Mouse (Mus musculus) megakaryocyte progenitor cell, adult 5-6 weeks (primary cell): ENCODE results near the gene Ap5m1. TPM values are rescaled to one million over a fixed set of nuclear protein-coding genes. Genes with fewer than 3 reads are reported as not detected.
"Not testable (repeated sequence)": the region's sequence is repeated elsewhere in the genome, so short reads cannot be mapped to it uniquely, and the experiment has no call there.

Source experiments
- ATAC-seq: replicated peaks from 2 replicates; pipeline ENCODE4 v1.8.0; 2016; ENCODE audit warnings: mild to moderate bottlenecking, moderate TSS enrichment, inconsistent platforms; ENCODE audit not compliant: poor library complexity
- total RNA-seq, 2 experiments: library from RNA; stranded (forward) in 1 of 2; stranded (reverse) in 1 of 2; fragments of 157-497, 149-512 nt in 1 of 2; fragments of 200-1000 nt in 1 of 2; gene quantifications; 2 replicates each; pipeline versions ENCODE4 v1.2.3 to v1.2.4; 2015 to 2017

Ap5m1 gene
- total RNA-seq (2015) (39.0 and 44.3 TPM in 2 replicates), total RNA-seq (2017) (17.9 and 26.7 TPM in 2 replicates)

GRCm38 (mm10) chr14:49065529-49066273 is at the start of gene Ap5m1:
Gene Ap5m1, plus strand, starts transcription at chr14:49066097.
- peak; percentile 13 for ATAC-seq

GRCm38 (mm10) chr14:49019765-49020164 is 46.1 kb upstream of the Ap5m1 start:
- ATAC-seq, result peak; percentile 90

GRCm38 (mm10) chr14:49027040-49027778 is 38.7 kb upstream of the Ap5m1 start:
- ATAC-seq, result no peak

GRCm38 (mm10) chr14:49027779-49028368 is 38.0 kb upstream of the Ap5m1 start:
- ATAC-seq, result peak; percentile 63

GRCm38 (mm10) chr14:49028991-49029390 is 36.9 kb upstream of the Ap5m1 start:
- no peak for ATAC-seq

DNA sequence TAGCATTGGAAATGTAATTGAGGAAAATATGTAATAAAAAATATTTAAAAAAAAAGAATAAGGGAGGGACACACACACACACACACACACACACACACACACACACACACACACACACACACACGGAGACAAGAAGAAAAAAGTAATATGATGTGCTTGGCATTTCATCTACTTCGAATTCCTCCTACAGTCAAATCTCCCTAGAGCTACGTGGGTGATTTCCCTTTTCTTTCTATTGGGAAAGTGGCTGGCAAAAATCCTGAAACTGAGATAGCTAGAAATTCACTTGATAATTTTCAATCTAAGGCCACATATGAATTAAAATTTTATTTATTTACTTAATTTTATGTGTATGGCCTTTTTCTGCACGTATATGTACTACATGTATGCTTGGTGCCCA is 20.3 kb upstream of the Ap5m1 start:
- ATAC-seq, result no peak

DNA sequence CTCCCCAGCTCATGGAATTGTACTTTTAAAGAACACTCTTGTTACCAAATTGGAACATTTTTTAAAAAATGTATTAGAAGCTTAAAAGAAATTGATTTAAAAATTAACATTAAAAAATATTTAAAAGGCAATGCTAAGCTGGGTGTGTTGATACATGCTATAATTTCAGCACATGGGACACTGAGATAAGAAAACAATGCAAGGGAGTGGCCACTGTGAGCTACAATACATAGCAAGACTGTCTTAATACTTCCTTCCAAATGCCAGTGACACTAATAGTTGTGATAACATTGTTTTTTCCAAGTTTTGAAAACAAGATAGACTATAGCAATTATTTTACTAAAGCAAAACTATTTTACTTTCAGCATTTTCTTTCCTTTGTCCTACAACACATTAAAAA is 16.4 kb upstream of the Ap5m1 start:
- ATAC-seq, result peak; percentile 83

GRCm38 (mm10) chr14:49063838-49064237 is 2.1 kb upstream of the Ap5m1 start:
- no peak for ATAC-seq

GRCm38 (mm10) chr14:49066274-49066823 is 452 bp downstream of the Ap5m1 start, which contains the start of gene Exoc5:
Gene Exoc5, minus strand, starts transcription at chr14:49066653.
- ATAC-seq, result peak; percentile 85

GRCm38 (mm10) chr14:49072837-49073236 is 6.9 kb downstream of the Ap5m1 start:
- no peak for ATAC-seq

DNA sequence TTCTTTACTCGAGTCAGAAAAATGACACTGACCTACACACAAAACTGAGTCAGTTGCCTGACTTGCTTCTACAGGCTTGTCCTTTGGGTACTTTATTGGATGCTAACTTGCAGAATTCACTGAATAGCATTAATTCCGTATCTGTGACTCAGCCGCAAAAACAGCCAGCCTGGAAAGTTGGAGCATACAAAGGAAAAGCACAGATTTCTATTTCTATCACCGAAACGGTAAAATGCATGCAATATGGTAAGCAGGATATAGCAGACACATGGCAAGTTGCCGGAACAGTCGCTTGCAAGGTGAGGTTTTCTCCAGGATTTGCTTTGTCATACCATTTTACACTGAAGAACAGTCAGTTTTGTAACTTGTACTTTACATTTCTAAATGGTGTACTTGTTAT is 8.0 kb downstream of the Ap5m1 start:
- ATAC-seq, result no peak

DNA sequence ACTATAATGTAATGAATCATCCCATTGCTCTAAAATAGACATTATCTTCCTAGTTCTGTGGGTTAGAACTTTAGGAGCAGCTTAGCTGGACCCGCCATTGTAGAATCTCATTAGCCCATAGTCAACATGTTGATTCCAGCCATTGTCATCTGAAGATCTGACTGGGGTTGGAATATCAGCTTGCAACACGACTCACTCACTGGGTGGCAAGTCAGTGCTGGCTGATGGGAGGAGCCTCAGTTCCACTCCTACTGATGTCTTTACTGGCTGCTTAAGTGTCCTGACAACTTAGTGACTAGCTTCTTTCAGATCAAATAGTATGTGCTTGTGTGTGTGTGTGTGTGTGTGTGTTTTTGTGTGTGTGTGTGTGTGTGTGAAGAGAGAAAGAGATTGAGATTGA is 8.5 kb downstream of the Ap5m1 start:
- no peak for ATAC-seq

GRCm38 (mm10) chr14:49078820-49079219 is 12.9 kb downstream of the Ap5m1 start:
- no peak for ATAC-seq

- no peak for ATAC-seq
Measured at GRCm38 (mm10) chr14:49086522-49086921, 20.6 kb downstream of the Ap5m1 start.

DNA sequence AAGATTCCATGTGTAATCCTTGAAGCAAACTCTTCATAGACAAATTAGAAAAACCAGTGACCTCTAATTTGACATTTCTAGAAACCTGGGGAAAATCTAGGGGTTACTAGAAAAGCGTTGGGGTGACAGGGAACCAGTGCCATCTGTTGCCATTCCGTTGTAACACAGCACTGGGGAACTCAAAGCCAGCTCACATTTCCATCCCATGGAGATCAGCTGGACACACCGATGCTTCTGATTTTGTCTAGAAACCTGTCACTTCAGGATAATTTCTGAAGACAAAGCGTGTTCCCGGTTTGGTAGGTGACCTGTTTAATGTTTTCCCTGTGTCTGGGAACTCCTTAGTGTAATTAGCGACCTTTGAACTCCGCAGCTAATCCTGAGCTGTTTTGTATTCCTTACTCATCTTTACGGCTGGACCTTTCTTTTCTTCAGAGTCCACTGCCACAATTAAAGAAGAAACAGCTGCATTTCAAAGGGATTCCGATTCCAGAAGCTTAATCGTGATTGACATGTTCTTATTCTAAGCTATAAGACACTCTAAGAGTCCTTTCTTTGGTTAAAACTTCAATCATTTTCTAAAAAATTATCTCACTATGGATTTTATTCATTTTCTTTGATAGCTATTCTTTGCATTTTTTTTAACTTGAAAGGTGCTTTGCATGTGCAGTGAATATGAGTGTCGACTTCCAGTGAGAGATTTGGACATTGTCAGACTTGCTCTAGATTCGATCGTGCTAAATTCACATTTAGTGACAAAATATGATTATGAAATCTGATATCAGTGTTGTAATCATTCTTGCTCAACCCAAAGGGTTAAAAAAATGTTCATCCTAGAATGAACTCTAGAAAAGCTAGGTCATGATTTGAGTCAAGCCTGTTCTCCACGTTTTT is 22.5 kb downstream of the Ap5m1 start:
- ATAC-seq, result no peak

- ATAC-seq, result no peak
Measured at GRCm38 (mm10) chr14:49089461-49090058, 23.7 kb downstream of the Ap5m1 start.

DNA sequence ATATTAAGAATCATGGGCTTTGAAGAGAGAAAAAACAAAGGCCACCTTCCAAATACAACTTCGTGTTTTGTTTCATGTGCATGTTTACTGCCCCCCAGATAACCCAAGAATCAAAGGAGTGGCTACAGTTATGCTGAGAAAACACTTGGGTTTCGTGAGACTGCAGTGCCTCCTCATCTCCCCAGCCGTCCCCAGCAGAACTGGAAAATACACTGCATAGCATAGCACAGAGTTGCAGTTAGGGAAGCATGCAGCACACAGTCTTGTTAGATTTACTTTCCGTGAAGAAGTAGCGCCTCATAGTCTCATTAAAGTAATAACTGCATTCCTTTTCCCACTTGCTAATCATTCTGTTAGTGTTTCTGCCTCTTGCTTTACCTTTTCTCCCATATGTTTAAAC is 24.2 kb downstream of the Ap5m1 start:
- ATAC-seq, result no peak

GRCm38 (mm10) chr14:49091277-49091676 is 25.4 kb downstream of the Ap5m1 start:
- no peak for ATAC-seq

- not testable (repeated sequence) for ATAC-seq
Measured at GRCm38 (mm10) chr14:49091755-49092154, 25.9 kb downstream of the Ap5m1 start.

DNA sequence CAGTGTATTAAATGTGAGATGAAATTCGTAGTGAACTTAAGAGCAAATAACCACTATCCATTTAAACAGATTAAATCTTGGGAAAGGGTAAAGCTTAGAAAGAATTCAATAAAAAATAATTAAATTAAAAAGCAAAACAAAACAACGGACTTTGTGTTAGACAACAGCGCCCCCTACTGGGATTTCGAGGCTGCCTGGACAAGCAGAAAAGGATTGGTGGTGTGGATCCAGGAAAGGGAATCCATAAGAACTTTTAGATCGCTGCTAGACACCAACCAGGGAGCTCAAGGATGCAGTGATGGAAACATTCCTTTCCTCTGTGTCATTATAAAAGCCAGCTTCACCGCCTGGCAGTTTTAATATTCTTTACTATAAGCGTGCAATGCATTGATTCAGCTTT is 52.5 kb downstream of the Ap5m1 start:
- peak; percentile 60; the same call in 1 of the 2 replicates for ATAC-seq
